Mouse (Mus musculus) adrenal gland (tissue): ENCODE measurements around the gene Xylt1.

Experiments used
- intact Hi-C: fragments of 180-260 bp; cut with DNase I; formaldehyde crosslinking; loops from one replicate; pipeline ENCODE4 v1.15.1; 2025

The Xylt1 gene

GRCm38 (mm10) chr7:117475106-117475505 is 94.3 kb downstream of the Xylt1 start:
- intact Hi-C loops = no loop called here

- intact Hi-C loops = no loop called here
Observed at GRCm38 (mm10) chr7:117478937-117479336, 98.2 kb downstream of the Xylt1 start.

GRCm38 (mm10) chr7:117480831-117481230 is 100.1 kb downstream of the Xylt1 start:
- intact Hi-C loops = no loop called here

- intact Hi-C loops = no loop called here
Observed at GRCm38 (mm10) chr7:117481404-117481803, 100.6 kb downstream of the Xylt1 start.

GRCm38 (mm10) chr7:117482701-117483100 is 101.9 kb downstream of the Xylt1 start:
- intact Hi-C loops = no loop called here

- intact Hi-C loops = no loop called here
Observed at GRCm38 (mm10) chr7:117484589-117484988, 103.8 kb downstream of the Xylt1 start.

- intact Hi-C loops = no loop called here
Observed at GRCm38 (mm10) chr7:117484989-117485536, 104.3 kb downstream of the Xylt1 start.

GRCm38 (mm10) chr7:117486425-117487172 is 105.8 kb downstream of the Xylt1 start:
- intact Hi-C loops = no loop called here

GRCm38 (mm10) chr7:117487173-117487490 is 106.4 kb downstream of the Xylt1 start:
- intact Hi-C loops = no loop called here

- intact Hi-C loops = no loop called here
Observed at GRCm38 (mm10) chr7:117489973-117490372, 109.2 kb downstream of the Xylt1 start.

- intact Hi-C loops = no loop called here
Observed at GRCm38 (mm10) chr7:117490500-117491205, 109.9 kb downstream of the Xylt1 start.

GRCm38 (mm10) chr7:117491495-117491894 is 110.7 kb downstream of the Xylt1 start:
- intact Hi-C loops = no loop called here

GRCm38 (mm10) chr7:117494210-117494609 is 113.4 kb downstream of the Xylt1 start:
- intact Hi-C loops = no loop called here

GRCm38 (mm10) chr7:117494618-117495310 is 114.0 kb downstream of the Xylt1 start:
- intact Hi-C loops = no loop called here

- intact Hi-C loops = no loop called here
Observed at GRCm38 (mm10) chr7:117495751-117496150, 115.0 kb downstream of the Xylt1 start.

- intact Hi-C loops = no loop called here
Observed at GRCm38 (mm10) chr7:117498173-117498572, 117.4 kb downstream of the Xylt1 start.

- intact Hi-C loops = no loop called here
Observed at GRCm38 (mm10) chr7:117501355-117502181, 120.8 kb downstream of the Xylt1 start.

GRCm38 (mm10) chr7:117502415-117502814 is 121.6 kb downstream of the Xylt1 start:
- intact Hi-C loops = no loop called here

- intact Hi-C loops = no loop called here
Observed at GRCm38 (mm10) chr7:117503714-117504113, 122.9 kb downstream of the Xylt1 start.

- intact Hi-C loops = no loop called here
Observed at GRCm38 (mm10) chr7:117505791-117506190, 125.0 kb downstream of the Xylt1 start.

GRCm38 (mm10) chr7:117507351-117507750 is 126.6 kb downstream of the Xylt1 start:
- intact Hi-C loops = no loop called here
